In the genomic region with DNA sequence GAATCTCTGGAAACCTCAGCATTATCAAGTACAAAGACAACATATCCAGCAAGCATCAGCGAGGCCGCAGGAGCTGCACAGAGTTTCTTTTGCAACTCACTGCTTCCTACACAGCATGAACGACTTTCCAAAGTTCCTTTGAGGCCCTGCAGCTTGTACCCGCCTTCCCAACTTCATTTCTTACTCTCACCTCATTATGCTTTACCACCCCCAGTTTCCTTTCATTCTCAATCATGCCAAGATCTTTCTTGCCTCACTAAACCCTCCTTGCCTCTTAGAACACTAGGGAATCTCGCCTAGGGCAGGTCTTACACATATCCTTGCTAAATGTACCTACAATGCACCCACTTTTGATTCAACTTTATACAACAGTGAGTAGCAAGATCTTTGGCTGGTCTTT, we compare ENCODE assay signal across 21 mouse cellular contexts. TPM values are rescaled to one million over a fixed set of nuclear protein-coding genes. Genes with fewer than 3 reads are reported as not detected.
DNase-seq lines count a peak whose midpoint lies in the region; ATAC-seq and TF ChIP-seq lines count a peak whose summit lies in the region.
"Had no signal": no experiment of that assay in that cellular context is flagged by ENCODE, and none has a peak within 500 bp of the region (broad histone marks: within the 10 kb centered on the region; RNA-seq: fewer than 3 reads in every experiment).

No protein-coding gene starts in this region.

- no peak for DNase-seq in heart, postnatal 4 days
- no peak for DNase-seq in lung, embryonic 14.5 days
- no peak for DNase-seq in lung, postnatal 25 days (ENCODE audit: low spot score)
- peak; percentile 72 for DNase-seq in brain, adult 2 months (ENCODE audit: low read depth, low spot score)
- DNase-seq in urinary bladder, postnatal 36 days (ENCODE audit: low spot score in 2 of 2): no peak
- DNase-seq: adrenal gland, postnatal 14 days; cerebellum, adult 9-11 months; gastrocnemius, postnatal 25 days; heart, adult 2 months; kidney, adult 11 months; lung, postnatal 10 days; thymus, adult 2 months had no signal

- no peak overlapping the region for H3K9ac ChIP-seq in heart, embryonic 15.5 days
- no peak overlapping the region for H3K9ac ChIP-seq in lung, embryonic 14.5 days
- peak overlapping the region; percentile 20; the same call in 1 of the 2 replicates for H3K9ac ChIP-seq in limb, embryonic 13.5 days
- H3K9ac ChIP-seq: liver, embryonic 14.5 days; midbrain, embryonic 12.5 days had no signal

- 76% methylated on average over 5 of the region's 5 CpGs for WGBS in heart, embryonic 15.5 days
- WGBS in lung, embryonic 14.5 days: 47% methylated on average over 5 of the region's 5 CpGs
- WGBS in limb, embryonic 13.5 days: 46% methylated on average over 5 of the region's 5 CpGs

- 0 out of 2 replicates have a peak overlapping the region, but pooled peaks have one; percentile 9 for H3K27ac ChIP-seq in heart, embryonic 15.5 days
- H3K27ac ChIP-seq in lung, embryonic 14.5 days (ENCODE audit: low read depth): peak overlapping the region; percentile 13; the same call in 1 of the 2 replicates
- H3K27ac ChIP-seq in limb, embryonic 13.5 days: peak overlapping the region; percentile 52; the same call in 1 of the 2 replicates
- H3K27ac ChIP-seq: embryonic facial prominence, embryonic 10.5 days; forebrain, embryonic 10.5 days; heart, adult 2 months; hindbrain, postnatal 0 days; liver, embryonic 14.5 days; midbrain, embryonic 12.5 days had no signal

- no peaks in the 10 kb centered on the region for H3K9me3 ChIP-seq in heart, embryonic 15.5 days (replicated peaks)
- H3K9me3 ChIP-seq in lung, embryonic 14.5 days (ENCODE audit: low read depth, low read length): no peaks in the 10 kb centered on the region
- H3K9me3 ChIP-seq in limb, embryonic 13.5 days: no peaks in the 10 kb centered on the region
- H3K9me3 ChIP-seq: embryonic facial prominence, embryonic 10.5 days; forebrain, embryonic 10.5 days; midbrain, embryonic 12.5 days had no signal

- H3K36me3 ChIP-seq in heart, embryonic 15.5 days: no peaks in the 10 kb centered on the region
- no peaks in the 10 kb centered on the region for H3K36me3 ChIP-seq in lung, embryonic 14.5 days (ENCODE audit: insufficient read depth)
- H3K36me3 ChIP-seq in limb, embryonic 13.5 days: no peaks in the 10 kb centered on the region
- H3K36me3 ChIP-seq: midbrain, embryonic 12.5 days had no signal

- no peak for TF ChIP-seq CTCF in lung, embryonic 14.5 days (IDR thresholded peaks at IDR 0.05; ENCODE audit: low read depth)

- no peak overlapping the region for H3K4me3 ChIP-seq in heart, embryonic 15.5 days
- H3K4me3 ChIP-seq in lung, embryonic 14.5 days (ENCODE audit: low read depth, low read length): no peak overlapping the region
- H3K4me3 ChIP-seq in limb, embryonic 13.5 days: no peak overlapping the region
- H3K4me3 ChIP-seq: embryonic facial prominence, embryonic 10.5 days; forebrain, embryonic 10.5 days; heart, adult 2 months; midbrain, embryonic 12.5 days had no signal

- H3K27me3 ChIP-seq in heart, embryonic 15.5 days: no peaks in the 10 kb centered on the region
- H3K27me3 ChIP-seq in lung, embryonic 14.5 days (ENCODE audit: insufficient read depth, low read length): no peaks in the 10 kb centered on the region
- H3K27me3 ChIP-seq in limb, embryonic 13.5 days: no peaks in the 10 kb centered on the region
- H3K27me3 ChIP-seq: midbrain, embryonic 12.5 days had no signal

- no peak overlapping the region for H3K4me2 ChIP-seq in heart, embryonic 15.5 days
- no peak overlapping the region for H3K4me2 ChIP-seq in lung, embryonic 14.5 days
- H3K4me2 ChIP-seq in limb, embryonic 13.5 days (replicated peaks): peak overlapping the region; percentile 2; the same call in 1 of the 2 replicates
- H3K4me2 ChIP-seq: midbrain, embryonic 12.5 days had no signal

- peaks cover 31% of the 10 kb centered on the region for H3K4me1 ChIP-seq in heart, embryonic 15.5 days (replicated peaks)
- H3K4me1 ChIP-seq in lung, embryonic 14.5 days (ENCODE audit: insufficient read depth): no peaks in the 10 kb centered on the region
- H3K4me1 ChIP-seq in limb, embryonic 13.5 days: peaks cover 26% of the 10 kb centered on the region
- H3K4me1 ChIP-seq: embryonic facial prominence, embryonic 10.5 days had no signal

- no peak for ATAC-seq in heart, embryonic 15.5 days (replicated peaks; ENCODE audit: insufficient number of reproducible peaks, insufficient read depth, low FRiP score, low read depth)
- ATAC-seq in lung, embryonic 14.5 days (ENCODE audit: insufficient read depth): no peak
- no peak for ATAC-seq in limb, embryonic 13.5 days (ENCODE audit: low FRiP score, low read depth)
- ATAC-seq: CD4-positive, CD25-positive, alpha-beta regulatory T cell, adult 4 months; forebrain, embryonic 16.5 days; hindbrain, postnatal 0 days had no signal

RNA-seq across cellular contexts. Expression of a gene that starts 7.9 kb away (rescaled TPM):
- 211 and 262 TPM in 2 replicates for polyA plus RNA-seq in heart, embryonic 15.5 days (2015; fragmentation: Nextera tagmentation; extraction: Ambion mirVana)
- 100 to 1,000 TPM in 1 of 2 experiments, 10 to 100 TPM in 1; 99.3 to 100 TPM for total RNA-seq in heart, postnatal 4 days (2021)
- polyA plus RNA-seq in lung, embryonic 14.5 days (2014; fragmentation: Nextera tagmentation; extraction: Ambion mirVana): 196 and 198 TPM in 2 replicates
- polyA plus RNA-seq in limb, embryonic 13.5 days (2015; fragmentation: Nextera tagmentation; extraction: Ambion mirVana): 231 and 247 TPM in 2 replicates
